Mouse (Mus musculus) spleen, adult 2 months (tissue): Measurements from ENCODE around the gene Zfp334.

Experiments
- CTCF ChIP-seq: fragments of 200-500 bp; IDR thresholded peaks from 2 replicates; pipeline ENCODE4 v1.5.1; 2011; ENCODE audit warnings: mild to moderate bottlenecking, inconsistent platforms; ENCODE audit not compliant: insufficient read depth, insufficient read length, insufficient replicate concordance; ENCODE audit errors: extremely low read depth
- POLR2A ChIP-seq: fragments of 200-500 bp; IDR thresholded peaks from 2 replicates; pipeline ENCODE4 v1.6.1; 2011; ENCODE audit warnings: low read depth, low read length, inconsistent platforms

GRCm38 (mm10) chr2:165346180-165346579 is 41.9 kb downstream of the Zfp334 start:
- no peak for TF ChIP-seq CTCF
- TF ChIP-seq POLR2A, result no peak
